9 mouse cellular contexts compared by ENCODE assay signal in the genomic region with DNA sequence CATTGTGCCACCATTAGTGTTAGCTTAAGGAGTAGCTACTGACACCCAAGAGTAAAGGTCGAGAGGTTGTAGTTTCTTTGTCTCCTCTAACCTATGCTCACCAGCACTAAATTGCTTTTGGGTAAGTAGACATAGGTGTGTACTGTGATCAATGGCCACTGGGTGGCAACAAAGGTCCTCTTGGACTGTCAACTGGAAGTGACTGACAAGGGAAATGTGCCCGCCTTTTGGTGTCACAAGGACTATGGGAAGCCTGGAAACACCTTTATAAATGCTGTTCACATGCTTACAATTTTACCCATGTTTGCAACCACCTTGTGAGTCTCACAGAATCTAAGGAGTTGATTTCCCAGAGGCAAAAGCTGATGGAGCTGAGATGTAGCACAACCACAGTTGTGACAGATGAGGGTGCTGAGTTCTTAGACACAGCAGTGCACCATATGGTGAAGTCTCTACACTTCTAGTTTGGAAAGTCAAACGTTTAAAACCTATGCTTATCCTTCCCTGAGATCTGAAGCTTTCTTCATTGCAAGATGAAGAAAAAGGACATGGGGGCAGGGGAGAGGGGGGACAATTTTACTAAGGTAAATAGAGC.
DNase-seq lines count a peak whose midpoint lies in the region; ATAC-seq lines count a peak whose summit lies in the region.
"Had no signal": no experiment of that assay in that cellular context is flagged by ENCODE, and none has a peak within 500 bp of the region (broad histone marks: within the 10 kb centered on the region; RNA-seq: fewer than 3 reads in every experiment).

No protein-coding gene starts in this region.

- H3K4me1 ChIP-seq in hindbrain, embryonic 11.5 days (replicated peaks; ENCODE audit: control insufficient read depth, insufficient read depth, low read length), result no peaks in the 10 kb centered on the region
- H3K4me1 ChIP-seq in hindbrain, embryonic 16.5 days (ENCODE audit: control insufficient read depth, insufficient read depth, low read depth, low read length), result peaks cover 3% of the 10 kb centered on the region; the same call in 1 of the 2 replicates
- H3K4me1 ChIP-seq: limb, embryonic 15.5 days had no signal

- no peak overlapping the region for H3K9ac ChIP-seq in hindbrain, embryonic 11.5 days (ENCODE audit: low read depth, low read length)
- no peak overlapping the region for H3K9ac ChIP-seq in hindbrain, embryonic 16.5 days (ENCODE audit: low read depth, low read length)
- H3K9ac ChIP-seq: limb, embryonic 15.5 days had no signal

- peak; percentile 40 for ATAC-seq in hindbrain, embryonic 11.5 days (ENCODE audit: low FRiP score)
- ATAC-seq in hindbrain, embryonic 16.5 days, result no peak

- DNase-seq in hindbrain, embryonic 11.5 days (ENCODE audit: low spot score), result peak; percentile 57
- DNase-seq in NIH3T3 (ENCODE audit: low read depth), result peak; percentile 61
- DNase-seq in cerebellum, postnatal 25 days, result peak; percentile 48 to 75
- DNase-seq in heart, postnatal 36 days, result peak; percentile 24 to 34
- peak; percentile 43 to 55 for DNase-seq in left cerebral cortex, postnatal 14 days (ENCODE audit: low spot score in 2 of 2)
- peak; percentile 3 for DNase-seq in naive thymus-derived CD4-positive, alpha-beta T cell, adult 2 months (ENCODE audit: low read depth)
- DNase-seq in testis, postnatal 14 days (ENCODE audit: low spot score), result no peak

- H3K36me3 ChIP-seq in hindbrain, embryonic 11.5 days (ENCODE audit: control insufficient read depth, insufficient read depth, low read length), result no peaks in the 10 kb centered on the region
- no peaks in the 10 kb centered on the region for H3K36me3 ChIP-seq in hindbrain, embryonic 16.5 days (ENCODE audit: control insufficient read depth, insufficient read depth, low read length)
- H3K36me3 ChIP-seq: limb, embryonic 15.5 days had no signal

- WGBS in hindbrain, embryonic 11.5 days, result 38% methylated on average over 3 of the region's 3 CpGs
- WGBS in hindbrain, embryonic 16.5 days, result 32% methylated on average over 3 of the region's 3 CpGs

- no peak overlapping the region for H3K4me2 ChIP-seq in hindbrain, embryonic 11.5 days (replicated peaks; ENCODE audit: low read depth, low read length)
- H3K4me2 ChIP-seq in hindbrain, embryonic 16.5 days (ENCODE audit: low read length), result no peak overlapping the region
- H3K4me2 ChIP-seq: limb, embryonic 15.5 days had no signal

- no peaks in the 10 kb centered on the region for H3K27me3 ChIP-seq in hindbrain, embryonic 11.5 days (ENCODE audit: control insufficient read depth, insufficient read depth, low read length)
- no peaks in the 10 kb centered on the region for H3K27me3 ChIP-seq in hindbrain, embryonic 16.5 days (replicated peaks; ENCODE audit: control insufficient read depth, insufficient read depth, low read length)
- H3K27me3 ChIP-seq: limb, embryonic 15.5 days had no signal

- no peak overlapping the region for H3K27ac ChIP-seq in hindbrain, embryonic 11.5 days (ENCODE audit: low read depth, low read length)
- no peak overlapping the region for H3K27ac ChIP-seq in hindbrain, embryonic 16.5 days (ENCODE audit: low read depth, low read length)
- H3K27ac ChIP-seq: limb, embryonic 15.5 days had no signal

- no peaks in the 10 kb centered on the region for H3K9me3 ChIP-seq in hindbrain, embryonic 11.5 days (ENCODE audit: control insufficient read depth, low read length)
- H3K9me3 ChIP-seq in hindbrain, embryonic 16.5 days (ENCODE audit: control insufficient read depth, low read length), result no peaks in the 10 kb centered on the region; the same call in 1 of the 2 replicates
- H3K9me3 ChIP-seq: limb, embryonic 15.5 days had no signal

- H3K4me3 ChIP-seq in hindbrain, embryonic 11.5 days (ENCODE audit: low read depth, low read length), result no peak overlapping the region
- H3K4me3 ChIP-seq in hindbrain, embryonic 16.5 days (ENCODE audit: low read length), result no peak overlapping the region
- H3K4me3 ChIP-seq: limb, embryonic 15.5 days had no signal

- intact Hi-C loops in heart, postnatal 36 days (cut with DNase I), result loop anchor here (1.0 kb wide), 1 partner anchor 30 kb away; no protein-coding TSS in a partner anchor
- intact Hi-C loops in left cerebral cortex, postnatal 14 days (cut with DNase I), result no loop called here
